Mouse (Mus musculus) lung, adult 2 months (tissue): Measurements from ENCODE around the gene Sppl3. TPM values are rescaled to one million over a fixed set of nuclear protein-coding genes. Genes with fewer than 3 reads are reported as not detected.
A peak's percentile ranks its signal among the peaks of the same experiment; 100 is the strongest.

Experiments used
- DNase-seq: peaks from one replicate; pipeline ENCODE4 v3.0.0; 2022
- H3K4me1 ChIP-seq: fragments of 200-500 bp; 2 replicates; pipeline ENCODE4 v1.6.1; 2011; ENCODE audit warnings: low read length; ENCODE audit not compliant: control insufficient read depth, insufficient read depth
- H3K4me3 ChIP-seq: fragments of 200-500 bp; replicated peaks from 2 replicates; pipeline ENCODE3; 2011; ENCODE audit warnings: low read depth, mild to moderate bottlenecking, control low read depth, low read length; ENCODE audit errors: extremely low read depth
- CTCF ChIP-seq: fragments of 200-500 bp; IDR thresholded peaks from 2 replicates; pipeline ENCODE4 v1.5.1; 2011; ENCODE audit warnings: mild to moderate bottlenecking, low read length, control low read depth; ENCODE audit not compliant: insufficient read depth
- POLR2A ChIP-seq: fragments of 200-500 bp; IDR thresholded peaks from 2 replicates; pipeline ENCODE4 v1.6.1; 2011; ENCODE audit warnings: low read depth, mild to moderate bottlenecking, control low read depth, low read length, borderline replicate concordance; ENCODE audit errors: extremely low read depth
- WGBS: fragments of 180-500 bp; shearing (Covaris S2); methylation state at CpG from one replicate; pipeline ENCODE4 v1.1.7; 2018; 5-methylcytosine and 5-hydroxymethylcytosine counted together
- polyA plus RNA-seq: library from polyadenylated mRNA; depleted of rRNA; stranded (reverse); fragments of >200 nt; gene quantifications from 2 replicates; pipeline ENCODE4 v1.2.3, GENCODE M21; 2012

The Sppl3 gene
- polyA plus RNA-seq, 1 experiment: 107 TPM

GRCm38 (mm10) chr5:115111156-115111555, 100.2 kb downstream of the Sppl3 start:
- WGBS: 80% methylated on average over 8 of the region's 8 CpGs
- no peak for DNase-seq
- no peaks in the 10 kb centered on the region for H3K4me1 ChIP-seq
- H3K4me3 ChIP-seq: no peak overlapping the region
- TF ChIP-seq CTCF (no peak), POLR2A (no peak)

- TF ChIP-seq CTCF (no peak), POLR2A (no peak)
- H3K4me3 ChIP-seq: no peak overlapping the region
- 98% methylated on average over 12 of the region's 12 CpGs for WGBS
- DNase-seq: no peak
- no peaks in the 10 kb centered on the region for H3K4me1 ChIP-seq
Measured at GRCm38 (mm10) chr5:115113244-115113643, 102.3 kb downstream of the Sppl3 start.

GRCm38 (mm10) chr5:115114501-115114900, 103.6 kb downstream of the Sppl3 start:
- DNase-seq: no peak
- Histone ChIP-seq H3K4me3 (no peak overlapping the region), H3K4me1 (peaks cover 1% of the 10 kb centered on the region; the same call in 1 of the 2 replicates)
- 95% methylated on average over 8 of the region's 8 CpGs for WGBS
- TF ChIP-seq CTCF: no peak
- TF ChIP-seq POLR2A: no peak

GRCm38 (mm10) chr5:115116426-115116825, 105.5 kb downstream of the Sppl3 start:
- H3K4me3 ChIP-seq: no peak overlapping the region
- H3K4me1 ChIP-seq: peaks cover 3% of the 10 kb centered on the region; the same call in 1 of the 2 replicates
- 82% methylated on average over 3 of the region's 3 CpGs for WGBS
- DNase-seq: no peak
- TF ChIP-seq POLR2A: no peak
- TF ChIP-seq CTCF: no peak

GRCm38 (mm10) chr5:115117467-115117866, 106.5 kb downstream of the Sppl3 start:
- H3K4me3 ChIP-seq: no peak overlapping the region
- no peak for DNase-seq
- WGBS: 88% methylated on average over 13 of the region's 13 CpGs
- H3K4me1 ChIP-seq: peaks cover 3% of the 10 kb centered on the region; the same call in 1 of the 2 replicates
- TF ChIP-seq POLR2A (no peak), CTCF (no peak)

GRCm38 (mm10) chr5:115118961-115119570, 108.1 kb downstream of the Sppl3 start, which contains the start of gene Acads:
Gene Acads (minus strand): TSS chr5:115119346.
- Histone ChIP-seq H3K4me1 (peaks cover 3% of the 10 kb centered on the region; the same call in 1 of the 2 replicates), H3K4me3 (peak within 1 kb of the TSS; percentile 76)
- WGBS: under 1% methylated on average over 39 of the region's 39 CpGs
- no peak for TF ChIP-seq CTCF
- TF ChIP-seq POLR2A: peak; percentile 30; the same call in 1 of the 2 replicates
- peak; percentile 85 for DNase-seq

- Histone ChIP-seq H3K4me1 (peaks cover 5% of the 10 kb centered on the region; the same call in 1 of the 2 replicates), H3K4me3 (no peak overlapping the region)
- TF ChIP-seq CTCF (no peak), POLR2A (no peak)
- no peak for DNase-seq
- WGBS: 89% methylated on average over 5 of the region's 5 CpGs
Measured at GRCm38 (mm10) chr5:115120978-115121377, 110.0 kb downstream of the Sppl3 start.

GRCm38 (mm10) chr5:115124690-115125089, 113.8 kb downstream of the Sppl3 start:
- H3K4me3 ChIP-seq: no peak overlapping the region
- H3K4me1 ChIP-seq: 0 out of 2 replicates have a peak, but pooled peaks cover 2% of the 10 kb centered on the region
- WGBS: 92% methylated on average over 6 of the region's 6 CpGs
- TF ChIP-seq POLR2A: no peak
- no peak for TF ChIP-seq CTCF
- DNase-seq: no peak

- peak; percentile 77 for DNase-seq
- WGBS: 21% methylated on average over 24 of the region's 24 CpGs
- H3K4me3 ChIP-seq: no peak overlapping the region
Measured at GRCm38 (mm10) chr5:115125211-115125871, 114.4 kb downstream of the Sppl3 start.

More at GRCm38 (mm10) chr5:115125211-115125871, 114.4 kb downstream of the Sppl3 start:
- TF ChIP-seq CTCF (peak; percentile 97), POLR2A (no peak)
- 0 out of 2 replicates have a peak, but pooled peaks cover 2% of the 10 kb centered on the region for H3K4me1 ChIP-seq
